Mouse (Mus musculus) forebrain, embryonic 15.5 days (tissue): Measurements from ENCODE around the gene Vash1. TPM values are rescaled to one million over a fixed set of nuclear protein-coding genes. Genes with fewer than 3 reads are reported as not detected.

Source experiments
- ATAC-seq: fragments of 200-750 bp; cut with Nextera tagmentation; replicated peaks from 2 replicates; pipeline ENCODE4 v1.8.0; 2017; ENCODE audit warnings: mild to moderate bottlenecking, moderate TSS enrichment, moderate library complexity
- H3K27ac ChIP-seq: fragments of 300-500 bp; sonication (generic); replicated peaks from 2 replicates; pipeline ENCODE4 v1.5.1; 2015; ENCODE audit warnings: mild to moderate bottlenecking, inconsistent platforms
- H3K27me3 ChIP-seq: fragments of 300-500 bp; sonication (generic); 2 replicates; pipeline ENCODE4 v1.6.1; 2015; ENCODE audit warnings: inconsistent platforms
- H3K36me3 ChIP-seq: fragments of 300-500 bp; sonication (generic); 2 replicates; pipeline ENCODE4 v1.6.1; 2015; ENCODE audit warnings: mild to moderate bottlenecking, inconsistent platforms
- H3K4me1 ChIP-seq: fragments of 300-500 bp; sonication (generic); 2 replicates; pipeline ENCODE4 v1.6.1; 2015; ENCODE audit warnings: inconsistent platforms
- H3K4me2 ChIP-seq: fragments of 300-500 bp; sonication (generic); replicated peaks from 2 replicates; pipeline ENCODE4 v1.6.1; 2015; ENCODE audit warnings: mild to moderate bottlenecking, inconsistent platforms
- H3K4me3 ChIP-seq: fragments of 300-500 bp; sonication (generic); 2 replicates; pipeline ENCODE4 v1.5.1; 2015; ENCODE audit warnings: mild to moderate bottlenecking, inconsistent platforms
- H3K9ac ChIP-seq: fragments of 300-500 bp; sonication (generic); replicated peaks from 2 replicates; pipeline ENCODE4 v1.6.1; 2015; ENCODE audit warnings: mild to moderate bottlenecking, inconsistent platforms
- H3K9me3 ChIP-seq: fragments of 300-500 bp; sonication (generic); 2 replicates; pipeline ENCODE4 v1.6.1; 2016; ENCODE audit warnings: inconsistent platforms
- WGBS: fragments of 180-500 bp; shearing (Covaris S2); methylation state at CpG from one replicate; pipeline ENCODE4 v1.1.7; 2015; ENCODE audit warnings: mixed read lengths; 5-methylcytosine and 5-hydroxymethylcytosine counted together
- polyA plus RNA-seq: library from polyadenylated mRNA; unstranded; fragments of >200 nt; fragmentation: Nextera tagmentation; extraction: Ambion mirVana; gene quantifications from 2 replicates; pipeline ENCODE4 v1.2.1, GENCODE M21; 2015

Vash1 gene
- polyA plus RNA-seq, 1 experiment from 2014 or later: 42.8 TPM

- H3K27ac ChIP-seq: peak overlapping the region; percentile 47; the same call in 1 of the 2 replicates
- no peak overlapping the region for H3K4me2 ChIP-seq
- 67% methylated on average over 9 of the region's 9 CpGs for WGBS
- H3K27me3 ChIP-seq: no peaks in the 10 kb centered on the region
- no peak overlapping the region for H3K4me3 ChIP-seq
- ATAC-seq: 0 out of 2 replicates have a peak, but pooled peaks have one; percentile 4
- H3K4me1 ChIP-seq: peaks cover 50% of the 10 kb centered on the region
- H3K9me3 ChIP-seq: no peaks in the 10 kb centered on the region
- no peak overlapping the region for H3K9ac ChIP-seq
- H3K36me3 ChIP-seq: peaks cover 37% of the 10 kb centered on the region
These were observed 6.8 kb downstream of the Vash1 start for GRCm38 (mm10) chr12:86685275-86685674.

- H3K9ac ChIP-seq: no peak overlapping the region
- H3K9me3 ChIP-seq: no peaks in the 10 kb centered on the region
- H3K4me1 ChIP-seq: peaks cover 42% of the 10 kb centered on the region
- no peak for ATAC-seq
- WGBS: 58% methylated on average over 13 of the region's 13 CpGs
- no peak overlapping the region for H3K4me2 ChIP-seq
- peaks cover 51% of the 10 kb centered on the region for H3K36me3 ChIP-seq
- H3K27me3 ChIP-seq: no peaks in the 10 kb centered on the region
- no peak overlapping the region for H3K27ac ChIP-seq
- H3K4me3 ChIP-seq: no peak overlapping the region
These were observed 8.2 kb downstream of the Vash1 start for GRCm38 (mm10) chr12:86686551-86687330.

GRCm38 (mm10) chr12:86687445-86687955 lies 9.0 kb downstream of the Vash1 start:
- Histone ChIP-seq H3K27ac (0 out of 2 replicates have a peak overlapping the region, but pooled peaks have one; percentile 7), H3K4me3 (no peak overlapping the region), H3K4me1 (peaks cover 34% of the 10 kb centered on the region), H3K27me3 (no peaks in the 10 kb centered on the region), H3K9me3 (no peaks in the 10 kb centered on the region), H3K36me3 (peaks cover 57% of the 10 kb centered on the region), H3K4me2 (no peak overlapping the region), H3K9ac (no peak overlapping the region)
- no peak for ATAC-seq
- 90% methylated on average over 4 of the region's 4 CpGs for WGBS

- Histone ChIP-seq H3K9me3 (no peaks in the 10 kb centered on the region), H3K27ac (0 out of 2 replicates have a peak overlapping the region, but pooled peaks have one; percentile 7), H3K4me1 (peaks cover 29% of the 10 kb centered on the region), H3K4me2 (no peak overlapping the region), H3K9ac (no peak overlapping the region), H3K27me3 (no peaks in the 10 kb centered on the region), H3K4me3 (no peak overlapping the region), H3K36me3 (peaks cover 58% of the 10 kb centered on the region)
- WGBS: 81% methylated on average over 4 of the region's 4 CpGs
- no peak for ATAC-seq
These were observed 9.6 kb downstream of the Vash1 start for GRCm38 (mm10) chr12:86687971-86688573.

GRCm38 (mm10) chr12:86688917-86689316 lies 10.4 kb downstream of the Vash1 start:
- no peak overlapping the region for H3K9ac ChIP-seq
- no peak overlapping the region for H3K4me2 ChIP-seq
- peaks cover 60% of the 10 kb centered on the region for H3K36me3 ChIP-seq
- H3K4me3 ChIP-seq: no peak overlapping the region
- H3K27ac ChIP-seq: no peak overlapping the region
- H3K9me3 ChIP-seq: no peaks in the 10 kb centered on the region
- no peak for ATAC-seq
- peaks cover 20% of the 10 kb centered on the region for H3K4me1 ChIP-seq
- no peaks in the 10 kb centered on the region for H3K27me3 ChIP-seq
- WGBS: 96% methylated on average over 27 of the region's 27 CpGs

GRCm38 (mm10) chr12:86690700-86691485 lies 12.4 kb downstream of the Vash1 start:
- H3K9ac ChIP-seq: no peak overlapping the region
- no peak overlapping the region for H3K4me2 ChIP-seq
- H3K4me1 ChIP-seq: peaks cover 8% of the 10 kb centered on the region
- H3K27me3 ChIP-seq: no peaks in the 10 kb centered on the region
- H3K27ac ChIP-seq: no peak overlapping the region
- ATAC-seq: no peak
- no peaks in the 10 kb centered on the region for H3K9me3 ChIP-seq
- H3K36me3 ChIP-seq: peaks cover 78% of the 10 kb centered on the region
- no peak overlapping the region for H3K4me3 ChIP-seq
- 75% methylated on average over 12 of the region's 12 CpGs for WGBS

- WGBS: 72% methylated on average over 5 of the region's 5 CpGs
- H3K36me3 ChIP-seq: peaks cover 81% of the 10 kb centered on the region
These were observed 14.2 kb downstream of the Vash1 start for GRCm38 (mm10) chr12:86692471-86693356.

GRCm38 (mm10) chr12:86693389-86693788 lies 14.9 kb downstream of the Vash1 start:
- no peaks in the 10 kb centered on the region for H3K27me3 ChIP-seq
- no peak overlapping the region for H3K4me2 ChIP-seq
- no peak for ATAC-seq
- H3K27ac ChIP-seq: no peak overlapping the region
- no peak overlapping the region for H3K4me3 ChIP-seq
- H3K4me1 ChIP-seq: no peaks in the 10 kb centered on the region
- H3K36me3 ChIP-seq: peaks cover 78% of the 10 kb centered on the region
- H3K9me3 ChIP-seq: no peaks in the 10 kb centered on the region
- H3K9ac ChIP-seq: no peak overlapping the region

More at GRCm38 (mm10) chr12:86692471-86693356, 14.2 kb downstream of the Vash1 start:
- H3K27me3 ChIP-seq: no peaks in the 10 kb centered on the region
- no peaks in the 10 kb centered on the region for H3K9me3 ChIP-seq
- no peaks in the 10 kb centered on the region for H3K4me1 ChIP-seq
- no peak for ATAC-seq
- H3K9ac ChIP-seq: no peak overlapping the region
- no peak overlapping the region for H3K4me2 ChIP-seq
- no peak overlapping the region for H3K27ac ChIP-seq
- no peak overlapping the region for H3K4me3 ChIP-seq

- no peaks in the 10 kb centered on the region for H3K27me3 ChIP-seq
- peaks cover 69% of the 10 kb centered on the region for H3K36me3 ChIP-seq
- no peak overlapping the region for H3K27ac ChIP-seq
- H3K9ac ChIP-seq: no peak overlapping the region
- WGBS: 100% methylated on average over 1 of the region's 1 CpGs
- H3K9me3 ChIP-seq: no peaks in the 10 kb centered on the region
- no peak overlapping the region for H3K4me2 ChIP-seq
- no peak overlapping the region for H3K4me3 ChIP-seq
- no peak for ATAC-seq
- H3K4me1 ChIP-seq: peaks cover 6% of the 10 kb centered on the region
These were observed 15.9 kb downstream of the Vash1 start for GRCm38 (mm10) chr12:86694441-86694840.

GRCm38 (mm10) chr12:86697996-86698395 lies 19.5 kb downstream of the Vash1 start:
- H3K27ac ChIP-seq: peak overlapping the region; percentile 92
- no peak for ATAC-seq
- WGBS: 68% methylated on average over 2 of the region's 2 CpGs
- H3K9me3 ChIP-seq: no peaks in the 10 kb centered on the region
- peaks cover 22% of the 10 kb centered on the region for H3K4me1 ChIP-seq
- no peak overlapping the region for H3K4me2 ChIP-seq
- peaks cover 40% of the 10 kb centered on the region for H3K36me3 ChIP-seq
- H3K27me3 ChIP-seq: no peaks in the 10 kb centered on the region
- H3K9ac ChIP-seq: no peak overlapping the region
- no peak overlapping the region for H3K4me3 ChIP-seq

GRCm38 (mm10) chr12:86698537-86698936 lies 20.0 kb downstream of the Vash1 start:
- Histone ChIP-seq H3K4me2 (no peak overlapping the region), H3K36me3 (peaks cover 40% of the 10 kb centered on the region), H3K27me3 (no peaks in the 10 kb centered on the region), H3K9ac (no peak overlapping the region), H3K27ac (peak overlapping the region; percentile 92), H3K4me3 (no peak overlapping the region), H3K4me1 (peaks cover 22% of the 10 kb centered on the region), H3K9me3 (no peaks in the 10 kb centered on the region)
- no peak for ATAC-seq
